Mouse (Mus musculus) hindbrain, embryonic 16.5 days (tissue): ENCODE measurements around the gene Zbtb8a. TPM values are rescaled to one million over a fixed set of nuclear protein-coding genes. Genes with fewer than 3 reads are reported as not detected.

ENCODE experiments used
- ATAC-seq: fragments of 200-750 bp; cut with Nextera tagmentation; 2 replicates; pipeline ENCODE4 v1.8.0; 2017; ENCODE audit warnings: moderate TSS enrichment, moderate library complexity
- H3K27ac ChIP-seq: fragments of 300-500 bp; sonication (generic); 2 replicates; pipeline ENCODE4 v1.5.1; 2014; ENCODE audit warnings: low read depth, mild to moderate bottlenecking, control low read depth, low read length, moderate library complexity
- H3K27me3 ChIP-seq: fragments of 300-500 bp; sonication (generic); replicated peaks from 2 replicates; pipeline ENCODE4 v1.6.1; 2014; ENCODE audit warnings: low read length; ENCODE audit not compliant: control insufficient read depth, insufficient read depth
- H3K36me3 ChIP-seq: fragments of 300-500 bp; sonication (generic); 2 replicates; pipeline ENCODE4 v1.6.1; 2014; ENCODE audit warnings: mild to moderate bottlenecking, low read length, moderate library complexity, mixed read lengths; ENCODE audit not compliant: control insufficient read depth, insufficient read depth
- H3K4me1 ChIP-seq: fragments of 300-500 bp; sonication (generic); 2 replicates; pipeline ENCODE4 v1.6.1; 2014; ENCODE audit warnings: low read depth, low read length; ENCODE audit not compliant: control insufficient read depth, insufficient read depth
- H3K4me2 ChIP-seq: fragments of 300-500 bp; sonication (generic); 2 replicates; pipeline ENCODE4 v1.6.1; 2014; ENCODE audit warnings: mild to moderate bottlenecking, low read length, control low read depth, moderate library complexity
- H3K4me3 ChIP-seq: fragments of 300-500 bp; sonication (generic); 2 replicates; pipeline ENCODE4 v1.5.1; 2014; ENCODE audit warnings: mild to moderate bottlenecking, low read length, control low read depth, moderate library complexity
- H3K9ac ChIP-seq: fragments of 300-500 bp; sonication (generic); 2 replicates; pipeline ENCODE4 v1.6.1; 2014; ENCODE audit warnings: low read depth, mild to moderate bottlenecking, control low read depth, low read length, moderate library complexity
- H3K9me3 ChIP-seq: fragments of 300-500 bp; sonication (generic); 2 replicates; pipeline ENCODE4 v1.6.1; 2014; ENCODE audit warnings: mild to moderate bottlenecking, low read length, moderate library complexity; ENCODE audit not compliant: control insufficient read depth
- WGBS: fragments of 180-500 bp; shearing (Covaris S2); extraction: QIAGEN DNeasy Blood & Tissue Kit; methylation state at CpG from one replicate; pipeline ENCODE4 v1.1.7; 2014; 5-methylcytosine and 5-hydroxymethylcytosine counted together
- polyA plus RNA-seq: library from polyadenylated mRNA; unstranded; fragments of >200 nt; fragmentation: Nextera tagmentation; extraction: Ambion mirVana; gene quantifications from 2 replicates; pipeline ENCODE4 v1.2.1, GENCODE M21; 2015

Zbtb8a gene
- polyA plus RNA-seq, 1 experiment from 2014 or later: 21.7 TPM

GRCm38 (mm10) chr4:129382488-129382887 lies 4.6 kb upstream of the Zbtb8a start:
- Histone ChIP-seq H3K27me3 (no peaks in the 10 kb centered on the region), H3K4me2 (no peak overlapping the region), H3K4me3 (no peak overlapping the region), H3K4me1 (peaks cover 4% of the 10 kb centered on the region; the same call in 1 of the 2 replicates), H3K27ac (no peak overlapping the region), H3K9ac (no peak overlapping the region), H3K9me3 (no peaks in the 10 kb centered on the region), H3K36me3 (no peaks in the 10 kb centered on the region)
- ATAC-seq: no peak
- 91% methylated on average over 2 of the region's 2 CpGs for WGBS

GRCm38 (mm10) chr4:129382029-129382428 lies 4.1 kb upstream of the Zbtb8a start:
- 92% methylated on average over 9 of the region's 9 CpGs for WGBS
- H3K36me3 ChIP-seq: no peaks in the 10 kb centered on the region
- ATAC-seq: no peak
- H3K4me1 ChIP-seq: peaks cover 4% of the 10 kb centered on the region; the same call in 1 of the 2 replicates
- H3K4me2 ChIP-seq: no peak overlapping the region
- H3K9ac ChIP-seq: no peak overlapping the region
- no peaks in the 10 kb centered on the region for H3K9me3 ChIP-seq
- H3K27ac ChIP-seq: no peak overlapping the region
- H3K4me3 ChIP-seq: no peak overlapping the region
- H3K27me3 ChIP-seq: no peaks in the 10 kb centered on the region

GRCm38 (mm10) chr4:129381148-129381547 lies 3.2 kb upstream of the Zbtb8a start:
- H3K27me3 ChIP-seq: no peaks in the 10 kb centered on the region
- H3K27ac ChIP-seq: no peak overlapping the region
- no peak overlapping the region for H3K4me2 ChIP-seq
- no peaks in the 10 kb centered on the region for H3K9me3 ChIP-seq
- peaks cover 9% of the 10 kb centered on the region for H3K4me1 ChIP-seq
- no peaks in the 10 kb centered on the region for H3K36me3 ChIP-seq
- H3K9ac ChIP-seq: no peak overlapping the region
- no peak for ATAC-seq
- H3K4me3 ChIP-seq: no peak overlapping the region
- 82% methylated on average over 8 of the region's 8 CpGs for WGBS

- Histone ChIP-seq H3K36me3 (no peaks in the 10 kb centered on the region), H3K9ac (no peak overlapping the region), H3K4me2 (no peak overlapping the region), H3K9me3 (no peaks in the 10 kb centered on the region), H3K4me1 (peaks cover 12% of the 10 kb centered on the region), H3K27ac (no peak overlapping the region), H3K4me3 (no peak overlapping the region), H3K27me3 (no peaks in the 10 kb centered on the region)
- no peak for ATAC-seq
- 79% methylated on average over 3 of the region's 3 CpGs for WGBS
Measured at GRCm38 (mm10) chr4:129379805-129380204, 1.9 kb upstream of the Zbtb8a start.

GRCm38 (mm10) chr4:129376961-129377545 lies 863 bp downstream of the Zbtb8a start:
- H3K27ac ChIP-seq: peak overlapping the region; percentile 92
- peak overlapping the region; percentile 80 for H3K4me2 ChIP-seq
- H3K4me1 ChIP-seq: peaks cover 12% of the 10 kb centered on the region
- WGBS: under 1% methylated on average over 60 of the region's 68 CpGs
- ATAC-seq: peak; percentile 85
- peak overlapping the region; percentile 83 for H3K4me3 ChIP-seq
- H3K36me3 ChIP-seq: no peaks in the 10 kb centered on the region
- no peaks in the 10 kb centered on the region for H3K9me3 ChIP-seq
- peak overlapping the region; percentile 92 for H3K9ac ChIP-seq
- H3K27me3 ChIP-seq: no peaks in the 10 kb centered on the region

- no peak overlapping the region for H3K27ac ChIP-seq
- no peak overlapping the region for H3K4me3 ChIP-seq
- no peaks in the 10 kb centered on the region for H3K9me3 ChIP-seq
- H3K4me2 ChIP-seq: no peak overlapping the region
- H3K36me3 ChIP-seq: no peaks in the 10 kb centered on the region
- ATAC-seq: no peak
- H3K27me3 ChIP-seq: no peaks in the 10 kb centered on the region
- 71% methylated on average over 5 of the region's 5 CpGs for WGBS
- H3K4me1 ChIP-seq: peaks cover 12% of the 10 kb centered on the region
- no peak overlapping the region for H3K9ac ChIP-seq
Measured at GRCm38 (mm10) chr4:129375821-129376220, 2.1 kb downstream of the Zbtb8a start.

- H3K9me3 ChIP-seq: no peaks in the 10 kb centered on the region
- H3K36me3 ChIP-seq: no peaks in the 10 kb centered on the region
- WGBS: 24% methylated on average over 6 of the region's 6 CpGs
- no peak for ATAC-seq
- peaks cover 12% of the 10 kb centered on the region for H3K4me1 ChIP-seq
- H3K4me2 ChIP-seq: no peak overlapping the region
- no peak overlapping the region for H3K9ac ChIP-seq
- no peak overlapping the region for H3K27ac ChIP-seq
- no peak overlapping the region for H3K4me3 ChIP-seq
- H3K27me3 ChIP-seq: no peaks in the 10 kb centered on the region
Measured at GRCm38 (mm10) chr4:129375000-129375399, 2.9 kb downstream of the Zbtb8a start.

GRCm38 (mm10) chr4:129374219-129374755 lies 3.6 kb downstream of the Zbtb8a start:
- Histone ChIP-seq H3K4me2 (no peak overlapping the region), H3K9ac (no peak overlapping the region), H3K27me3 (no peaks in the 10 kb centered on the region), H3K9me3 (no peaks in the 10 kb centered on the region), H3K4me1 (peaks cover 12% of the 10 kb centered on the region), H3K36me3 (no peaks in the 10 kb centered on the region), H3K27ac (no peak overlapping the region), H3K4me3 (no peak overlapping the region)
- no peak for ATAC-seq
- 48% methylated on average over 11 of the region's 11 CpGs for WGBS

GRCm38 (mm10) chr4:129373202-129373976 lies 4.5 kb downstream of the Zbtb8a start:
- ATAC-seq: no peak
- Histone ChIP-seq H3K4me1 (peaks cover 12% of the 10 kb centered on the region), H3K27me3 (no peaks in the 10 kb centered on the region), H3K4me2 (no peak overlapping the region), H3K9ac (no peak overlapping the region), H3K4me3 (no peak overlapping the region), H3K27ac (no peak overlapping the region), H3K9me3 (no peaks in the 10 kb centered on the region), H3K36me3 (peaks cover 4% of the 10 kb centered on the region; the same call in 1 of the 2 replicates)
- WGBS: 43% methylated on average over 8 of the region's 8 CpGs
